Mouse (Mus musculus) adrenal gland, postnatal 36 days (tissue): ENCODE measurements around the gene Obscn. TPM values are rescaled to one million over a fixed set of nuclear protein-coding genes. Genes with fewer than 3 reads are reported as not detected.

Source experiments
- DNase-seq, 2 experiments: peaks; one replicate each; pipeline ENCODE4 v3.0.0; 2021; ENCODE audit warnings: mixed read lengths in 1 of 2
- total RNA-seq, 2 experiments: library from RNA; stranded (reverse); gene quantifications; 2 replicates each; pipeline ENCODE4 v1.2.3; 2021

Obscn gene
- total RNA-seq, 2 experiments from 2014 or later, result 0.93 to 0.95 TPM

DNA sequence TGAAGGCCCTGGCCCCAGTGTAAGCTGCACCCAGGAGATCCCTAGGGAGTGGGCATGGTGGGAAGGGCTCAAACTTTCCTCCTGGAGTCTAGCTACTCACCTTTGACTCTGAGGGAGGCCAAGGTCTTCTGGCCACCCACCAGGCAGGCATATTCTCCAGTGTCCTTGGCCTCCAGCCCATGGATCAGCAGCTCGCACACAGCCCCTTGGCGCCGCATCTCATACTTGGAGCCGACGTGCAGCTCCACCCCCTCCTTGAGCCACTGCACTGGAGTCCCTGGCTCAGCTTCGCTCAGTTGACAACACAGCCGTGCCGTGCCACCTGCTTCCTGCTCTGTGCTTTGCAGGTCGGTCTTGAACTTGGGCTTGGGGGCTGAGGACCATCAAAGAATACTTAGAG, 85.2 kb downstream of the Obscn start:
- DNase-seq, result peak; percentile 6 to 13

GRCm38 (mm10) chr11:59044703-59045330, 91.4 kb downstream of the Obscn start:
- no peak for DNase-seq

GRCm38 (mm10) chr11:59029003-59029402, 107.2 kb downstream of the Obscn start:
- no peak for DNase-seq

DNA sequence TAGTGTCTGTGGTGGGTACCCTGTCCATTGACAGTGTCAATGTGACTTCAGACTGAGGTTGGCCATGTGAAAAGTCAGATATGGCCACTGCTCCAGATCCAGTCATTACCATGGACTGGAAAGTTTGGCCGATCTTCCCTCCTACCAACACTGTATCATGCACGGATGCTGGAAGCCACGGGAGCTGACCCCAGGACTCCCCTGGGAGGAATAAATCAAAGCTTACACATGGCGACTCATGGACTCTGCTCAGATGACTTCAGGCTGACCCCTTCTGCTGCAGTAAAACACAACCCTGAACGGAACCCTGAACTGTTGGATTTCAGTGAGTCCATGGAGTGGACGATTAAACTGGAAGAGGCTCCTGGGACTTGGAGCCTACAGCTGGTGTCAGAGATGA, 109.8 kb downstream of the Obscn start:
- no peak for DNase-seq

GRCm38 (mm10) chr11:59015052-59015451, 121.2 kb downstream of the Obscn start:
- peak; percentile 75 to 79 for DNase-seq

DNA sequence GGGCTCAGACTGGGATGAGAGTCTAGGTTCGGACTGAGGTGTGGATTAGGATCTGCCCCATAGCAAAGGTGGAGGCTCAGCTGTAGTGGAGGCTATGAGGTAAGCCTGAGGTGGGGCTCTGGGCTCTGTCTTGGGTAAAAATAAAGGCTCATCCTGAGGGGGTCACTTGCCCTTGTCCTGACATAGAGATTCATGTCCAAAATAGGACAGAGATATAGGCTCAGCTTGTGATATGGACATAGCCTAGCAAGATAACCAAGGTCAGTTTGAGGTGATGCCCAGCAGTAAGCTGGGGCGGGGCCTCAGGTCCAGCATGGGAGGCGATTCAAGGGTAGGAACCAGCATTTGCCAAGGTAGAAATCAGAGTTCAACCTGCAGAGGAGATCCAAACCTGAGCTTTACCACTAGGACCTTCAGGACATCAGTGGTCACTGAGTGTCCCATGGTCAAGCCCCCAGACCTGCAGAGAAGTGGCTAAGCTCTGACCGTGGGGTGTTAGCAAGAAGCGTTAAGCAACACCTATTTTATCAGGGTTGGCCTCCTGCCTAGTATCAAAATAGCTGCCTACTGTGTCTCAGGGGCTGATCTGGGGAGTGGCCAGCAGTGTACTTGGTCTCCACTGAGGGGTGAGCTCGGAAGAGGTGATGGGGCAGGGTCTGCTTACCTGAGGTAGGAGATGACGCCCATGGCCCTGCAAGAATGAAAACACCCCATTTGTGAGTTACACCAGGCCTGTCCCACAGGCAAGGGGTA, 133.7 kb downstream of the Obscn start:
- no peak for DNase-seq

GRCm38 (mm10) chr11:59000635-59001034, 135.6 kb downstream of the Obscn start:
- DNase-seq, result no peak

- no peak for DNase-seq
These were observed 136.4 kb downstream of the Obscn start for GRCm38 (mm10) chr11:58999830-59000229.

- DNase-seq, result no peak
These were observed 137.0 kb downstream of the Obscn start for GRCm38 (mm10) chr11:58999158-58999557.

GRCm38 (mm10) chr11:58997541-58997940, 138.7 kb downstream of the Obscn start:
- no peak for DNase-seq

DNA sequence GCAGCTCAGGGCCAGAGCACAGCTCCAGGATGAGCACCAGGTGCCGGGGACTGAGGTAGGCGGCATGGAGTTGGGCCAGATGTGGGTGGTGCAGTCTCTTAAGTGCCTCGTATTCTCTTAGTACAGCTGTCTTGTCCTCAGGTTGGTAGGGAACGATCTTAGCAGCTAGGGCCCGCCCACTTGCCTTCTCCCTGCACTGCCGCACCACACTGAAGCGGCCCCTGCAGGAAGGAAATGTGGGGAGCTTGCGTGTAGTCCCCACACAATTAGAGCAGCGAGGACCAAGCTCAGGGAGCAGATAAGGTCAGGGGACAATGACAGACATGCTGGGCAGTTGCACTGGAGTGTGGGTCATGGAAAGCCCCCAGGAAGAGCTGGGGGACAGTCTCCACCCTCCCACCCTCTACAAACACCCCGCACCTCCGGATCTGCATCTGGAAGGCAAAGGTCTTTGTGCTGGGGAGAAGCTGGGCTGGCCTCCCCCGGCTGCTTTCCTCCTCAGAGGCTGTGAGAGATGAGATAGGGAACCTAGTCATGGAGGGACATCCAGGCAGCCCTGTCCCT, 140.3 kb downstream of the Obscn start:
- DNase-seq, result no peak

- DNase-seq, result no peak
These were observed 141.0 kb downstream of the Obscn start for GRCm38 (mm10) chr11:58995061-58995806.

DNA sequence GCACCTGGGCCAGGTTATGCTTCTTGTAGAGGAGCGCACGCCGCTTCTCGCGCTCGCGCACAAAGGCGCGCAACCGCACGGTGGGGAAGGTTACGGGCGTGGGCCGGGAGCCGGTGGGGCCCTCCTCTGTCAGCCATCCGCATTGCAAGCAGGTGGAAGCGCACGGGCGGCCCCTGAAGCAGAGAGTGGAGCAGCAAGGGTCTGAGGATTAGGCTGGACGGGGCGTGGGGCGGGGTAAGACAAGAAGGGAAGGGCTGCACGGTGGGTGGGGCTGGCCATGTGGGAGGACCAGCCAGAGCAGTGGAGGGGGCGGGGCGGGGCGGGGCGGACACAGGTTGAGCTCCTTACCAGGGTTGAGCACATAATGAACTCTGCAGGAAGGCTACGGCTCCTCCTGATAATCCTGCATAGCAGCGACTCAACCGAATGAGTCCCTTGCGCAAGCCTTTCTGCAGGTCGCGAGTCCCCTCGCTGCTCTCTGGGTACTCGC, 141.8 kb downstream of the Obscn start:
- DNase-seq, result peak; percentile 58 to 77

- DNase-seq, result no peak
These were observed 143.0 kb downstream of the Obscn start for GRCm38 (mm10) chr11:58993091-58993670.

GRCm38 (mm10) chr11:58991911-58992310, 144.3 kb downstream of the Obscn start:
- no peak for DNase-seq

- peak in 1 of 2 experiments; percentile 51 for DNase-seq
These were observed 145.4 kb downstream of the Obscn start for GRCm38 (mm10) chr11:58990794-58991193.

- DNase-seq, result no peak
These were observed 146.1 kb downstream of the Obscn start for GRCm38 (mm10) chr11:58990141-58990540.

- no peak for DNase-seq
These were observed 147.0 kb downstream of the Obscn start for GRCm38 (mm10) chr11:58989166-58989565.

DNA sequence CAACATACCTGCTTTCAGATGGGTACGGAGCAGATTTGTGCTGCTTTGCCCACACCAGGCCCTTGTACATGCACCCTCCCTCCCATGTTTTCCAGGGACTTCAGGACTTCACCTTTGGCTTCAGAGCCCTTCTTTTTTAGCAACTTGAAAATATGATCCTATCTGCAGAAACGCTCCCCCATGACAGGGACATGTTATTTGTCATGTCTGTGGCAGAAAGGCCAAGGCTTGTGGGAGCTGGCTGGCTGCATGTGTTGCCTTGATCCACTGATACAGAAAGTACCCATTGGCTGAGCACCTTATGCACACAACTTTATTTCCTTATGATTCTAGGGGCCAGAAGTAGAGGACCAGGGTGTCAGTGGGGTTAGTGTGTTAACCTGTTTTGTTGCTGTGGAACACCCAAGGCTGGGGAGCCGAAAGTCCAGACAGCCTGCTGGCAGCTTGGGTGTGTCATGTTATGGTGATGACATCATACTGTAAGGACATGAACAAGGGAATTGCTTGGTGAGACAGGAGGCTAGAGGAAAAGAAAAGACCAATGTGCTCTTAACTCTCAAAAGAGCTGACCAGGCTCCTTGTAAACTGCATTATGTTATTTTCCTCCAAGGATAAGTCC, 150.8 kb downstream of the Obscn start:
- DNase-seq, result peak in 1 of 2 experiments; percentile 67

DNA sequence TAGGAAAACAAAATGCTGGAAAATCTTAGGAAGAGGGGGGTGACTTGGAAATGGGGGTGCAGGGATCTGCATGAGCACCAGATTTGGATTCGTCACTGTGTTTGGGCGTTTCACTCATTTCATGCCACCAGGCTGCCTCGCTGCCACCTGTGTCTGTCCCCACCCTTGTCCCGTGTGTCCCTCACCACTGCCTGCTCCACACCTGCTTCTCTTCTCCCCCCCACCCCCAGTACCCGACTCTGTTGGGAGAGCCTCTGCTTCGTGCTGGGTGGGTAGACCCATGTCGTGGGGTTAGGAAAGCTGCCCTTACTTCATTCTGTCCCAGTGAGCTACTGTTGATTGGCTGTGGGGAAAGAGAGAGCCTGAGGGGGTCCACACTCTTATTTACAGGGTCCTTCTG, 151.5 kb downstream of the Obscn start:
- DNase-seq, result no peak

GRCm38 (mm10) chr11:58983691-58984341, 152.4 kb downstream of the Obscn start:
- no peak for DNase-seq
